Mouse (Mus musculus): Measurements from ENCODE around the gene Tceal9. TPM values are rescaled to one million over a fixed set of nuclear protein-coding genes. Genes with fewer than 3 reads are reported as not detected.
A peak's percentile ranks its signal among the peaks of the same experiment; 100 is the strongest.
"Not testable (repeated sequence)": the region's sequence is repeated elsewhere in the genome, so short reads cannot be mapped to it uniquely, and the experiment has no call there.

The Tceal9 gene
- polyA plus RNA-seq, 1 experiment from 2014 or later = 543 TPM

- Histone ChIP-seq H3K4me2 (peak overlapping the region; percentile 64), H3K27ac (ENCODE audit: poor library complexity, severe bottlenecking) (peak overlapping the region; percentile 73; the same call in 1 of the 2 replicates), H3K9ac (peak overlapping the region; percentile 81), H3K4me1 (replicated peaks) (peaks cover 11% of the 10 kb centered on the region), H3K4me3 (peak overlapping the region; percentile 54)
- WGBS = 15% methylated on average over 11 of the region's 60 CpGs
- not testable (repeated sequence) for H3K27me3 ChIP-seq (replicated peaks); H3K9me3 ChIP-seq (replicated peaks); H3K36me3 ChIP-seq
- ATAC-seq (ENCODE audit: insufficient number of reproducible peaks, low FRiP score) = peak; percentile 49
Observed at GRCm38 (mm10) chrX:136270393-136271111, 25.7 kb downstream of the Tceal9 start.

- H3K27me3 ChIP-seq (replicated peaks) = no peaks in the 10 kb centered on the region
- peak overlapping the region; percentile 59 for H3K27ac ChIP-seq (ENCODE audit: poor library complexity, severe bottlenecking)
- no peak for ATAC-seq (ENCODE audit: insufficient number of reproducible peaks, low FRiP score)
- peaks cover 11% of the 10 kb centered on the region for H3K4me1 ChIP-seq (replicated peaks)
- H3K9ac ChIP-seq = no peak overlapping the region
- H3K4me2 ChIP-seq = peak overlapping the region; percentile 24
- H3K9me3 ChIP-seq (replicated peaks) = no peaks in the 10 kb centered on the region
- no peak overlapping the region for H3K4me3 ChIP-seq
- H3K36me3 ChIP-seq = peaks cover 9% of the 10 kb centered on the region
- WGBS = 9% methylated on average over 3 of the region's 3 CpGs
Observed at GRCm38 (mm10) chrX:136274542-136274941, 29.7 kb downstream of the Tceal9 start.

GRCm38 (mm10) chrX:136275386-136275785 lies 30.5 kb downstream of the Tceal9 start:
- H3K4me1 ChIP-seq (replicated peaks) = peaks cover 11% of the 10 kb centered on the region
- H3K9me3 ChIP-seq (replicated peaks) = no peaks in the 10 kb centered on the region
- H3K27ac ChIP-seq (ENCODE audit: poor library complexity, severe bottlenecking) = no peak overlapping the region
- no peak for ATAC-seq (ENCODE audit: insufficient number of reproducible peaks, low FRiP score)
- no peak overlapping the region for H3K4me3 ChIP-seq
- WGBS = 41% methylated on average over 3 of the region's 3 CpGs
- no peak overlapping the region for H3K9ac ChIP-seq
- H3K27me3 ChIP-seq (replicated peaks) = no peaks in the 10 kb centered on the region
- peaks cover 9% of the 10 kb centered on the region for H3K36me3 ChIP-seq
- H3K4me2 ChIP-seq = no peak overlapping the region

GRCm38 (mm10) chrX:136277577-136277976 lies 32.7 kb downstream of the Tceal9 start:
- Histone ChIP-seq H3K4me3 (no peak overlapping the region), H3K27me3 (replicated peaks) (no peaks in the 10 kb centered on the region), H3K4me2 (no peak overlapping the region), H3K27ac (ENCODE audit: poor library complexity, severe bottlenecking) (no peak overlapping the region), H3K9ac (no peak overlapping the region), H3K36me3 (no peaks in the 10 kb centered on the region), H3K9me3 (replicated peaks) (no peaks in the 10 kb centered on the region), H3K4me1 (replicated peaks) (no peaks in the 10 kb centered on the region)
- no peak for ATAC-seq (ENCODE audit: insufficient number of reproducible peaks, low FRiP score)
- WGBS = 81% methylated on average over 7 of the region's 7 CpGs

- Histone ChIP-seq H3K36me3 (no peaks in the 10 kb centered on the region), H3K4me3 (no peak overlapping the region), H3K4me2 (no peak overlapping the region), H3K27me3 (replicated peaks) (no peaks in the 10 kb centered on the region), H3K9ac (no peak overlapping the region), H3K9me3 (replicated peaks) (no peaks in the 10 kb centered on the region), H3K4me1 (replicated peaks) (no peaks in the 10 kb centered on the region), H3K27ac (ENCODE audit: poor library complexity, severe bottlenecking) (no peak overlapping the region)
- no peak for ATAC-seq (ENCODE audit: insufficient number of reproducible peaks, low FRiP score)
Observed at GRCm38 (mm10) chrX:136278401-136278800, 33.5 kb downstream of the Tceal9 start.

- no peaks in the 10 kb centered on the region for H3K36me3 ChIP-seq
- no peak overlapping the region for H3K27ac ChIP-seq (ENCODE audit: poor library complexity, severe bottlenecking)
- H3K9me3 ChIP-seq (replicated peaks) = no peaks in the 10 kb centered on the region
- H3K4me3 ChIP-seq = no peak overlapping the region
- no peak overlapping the region for H3K9ac ChIP-seq
- no peak overlapping the region for H3K4me2 ChIP-seq
- ATAC-seq (ENCODE audit: insufficient number of reproducible peaks, low FRiP score) = no peak
- no peaks in the 10 kb centered on the region for H3K4me1 ChIP-seq (replicated peaks)
- WGBS = 75% methylated on average over 5 of the region's 5 CpGs
- no peaks in the 10 kb centered on the region for H3K27me3 ChIP-seq (replicated peaks)
Observed at GRCm38 (mm10) chrX:136279410-136279809, 34.5 kb downstream of the Tceal9 start.

- H3K4me2 ChIP-seq = 0 out of 2 replicates have a peak overlapping the region, but pooled peaks have one; percentile 13
- H3K9me3 ChIP-seq (replicated peaks) = 0 out of 2 replicates have a peak, but pooled peaks cover 2% of the 10 kb centered on the region
- no peaks in the 10 kb centered on the region for H3K36me3 ChIP-seq
- no peak overlapping the region for H3K4me3 ChIP-seq
- ATAC-seq (ENCODE audit: insufficient number of reproducible peaks, low FRiP score) = peak; percentile 67; the same call in 1 of the 2 replicates
- 0 out of 2 replicates have a peak, but pooled peaks cover 3% of the 10 kb centered on the region for H3K4me1 ChIP-seq (replicated peaks)
- H3K27me3 ChIP-seq (replicated peaks) = no peaks in the 10 kb centered on the region
- no peak overlapping the region for H3K9ac ChIP-seq
- no peak overlapping the region for H3K27ac ChIP-seq (ENCODE audit: poor library complexity, severe bottlenecking)
- 40% methylated on average over 8 of the region's 8 CpGs for WGBS
Observed at GRCm38 (mm10) chrX:136290817-136291281, 46.0 kb downstream of the Tceal9 start.

Other genes starting within 250 kb of the Tceal9 start
- gene Arxes1, start 211.7 kb upstream of the Tceal9 start, polyA plus RNA-seq (2016; fragmentation: Nextera tagmentation; extraction: Ambion mirVana) = 35.3 and 36.9 TPM in 2 replicates
- gene Bex2, start 176.8 kb upstream of the Tceal9 start, polyA plus RNA-seq (2016; fragmentation: Nextera tagmentation; extraction: Ambion mirVana) = 44.0 and 50.0 TPM in 2 replicates
- gene Nxf3, start 159.8 kb upstream of the Tceal9 start, polyA plus RNA-seq (2016; fragmentation: Nextera tagmentation; extraction: Ambion mirVana) = 0.68 and 0.78 TPM in 2 replicates
- gene Bex4, start 106.1 kb upstream of the Tceal9 start, polyA plus RNA-seq (2016; fragmentation: Nextera tagmentation; extraction: Ambion mirVana) = 216 and 218 TPM in 2 replicates
- 265 and 277 TPM in 2 replicates for gene Tceal8, start 72.7 kb upstream of the Tceal9 start, polyA plus RNA-seq (2016; fragmentation: Nextera tagmentation; extraction: Ambion mirVana)
- gene Tceal5, start 41.2 kb upstream of the Tceal9 start, polyA plus RNA-seq (2016; fragmentation: Nextera tagmentation; extraction: Ambion mirVana) = 17.3 and 18.1 TPM in 2 replicates
- gene Tceal7, start 30.3 kb upstream of the Tceal9 start, polyA plus RNA-seq (2016; fragmentation: Nextera tagmentation; extraction: Ambion mirVana) = 9.2 and 10.6 TPM in 2 replicates
- 208 and 215 TPM in 2 replicates for gene Bex1, start 29.6 kb upstream of the Tceal9 start, polyA plus RNA-seq (2016; fragmentation: Nextera tagmentation; extraction: Ambion mirVana)
- gene Bex3, start 25.2 kb downstream of the Tceal9 start, polyA plus RNA-seq (2016; fragmentation: Nextera tagmentation; extraction: Ambion mirVana) = 661 and 676 TPM in 2 replicates